Mouse (Mus musculus) heart, postnatal 0 days (tissue): ENCODE data around the gene Aox1. TPM values are rescaled to one million over a fixed set of nuclear protein-coding genes. Genes with fewer than 3 reads are reported as not detected.
A peak's percentile ranks its signal among the peaks of the same experiment; 100 is the strongest.

Experiments
- ATAC-seq: fragments of 200-750 bp; cut with Nextera tagmentation; 2 replicates; pipeline ENCODE4 v1.8.0; 2017; ENCODE audit warnings: low read depth, moderate number of reproducible peaks, moderate library complexity; ENCODE audit not compliant: insufficient read depth
- DNase-seq: peaks from one replicate; pipeline ENCODE4 v3.0.0-alpha.2; 2016; ENCODE audit warnings: low spot score
- H3K27ac ChIP-seq: fragments of 300-500 bp; sonication (generic); 2 replicates; pipeline ENCODE4 v1.5.1; 2014; ENCODE audit warnings: low read depth, mild to moderate bottlenecking
- H3K27me3 ChIP-seq: fragments of 300-500 bp; sonication (generic); 2 replicates; pipeline ENCODE4 v1.6.1; 2014; ENCODE audit warnings: low read length, mixed read lengths; ENCODE audit not compliant: control insufficient read depth, insufficient read depth
- H3K36me3 ChIP-seq: fragments of 300-500 bp; sonication (generic); replicated peaks from 2 replicates; pipeline ENCODE4 v1.6.1; 2014; ENCODE audit warnings: low read length, mixed read lengths; ENCODE audit not compliant: control insufficient read depth, insufficient read depth
- H3K4me1 ChIP-seq: fragments of 300-500 bp; sonication (generic); 2 replicates; pipeline ENCODE4 v1.6.1; 2014; ENCODE audit warnings: antibody characterized with exemption; ENCODE audit not compliant: control insufficient read depth, insufficient read depth
- H3K4me2 ChIP-seq: fragments of 300-500 bp; sonication (generic); 2 replicates; pipeline ENCODE4 v1.6.1; 2014; ENCODE audit warnings: low read depth, mild to moderate bottlenecking, low read length, moderate library complexity
- H3K4me3 ChIP-seq: fragments of 300-500 bp; sonication (generic); 2 replicates; pipeline ENCODE4 v1.5.1; 2014; ENCODE audit warnings: low read depth, low read length
- H3K9ac ChIP-seq: fragments of 300-500 bp; sonication (generic); replicated peaks from 2 replicates; pipeline ENCODE4 v1.6.1; 2014; ENCODE audit warnings: low read depth, low read length, mixed read lengths
- H3K9me3 ChIP-seq: fragments of 300-500 bp; sonication (generic); replicated peaks from 2 replicates; pipeline ENCODE4 v1.6.1; 2016; ENCODE audit warnings: low read length; ENCODE audit not compliant: control insufficient read depth
- CTCF ChIP-seq: IDR thresholded peaks from 2 replicates; pipeline ENCODE4 v1.5.1; 2016; ENCODE audit warnings: antibody characterized with exemption, control low read depth, low read depth
- EP300 ChIP-seq: IDR thresholded peaks from 2 replicates; pipeline ENCODE4 v1.6.1; 2016; ENCODE audit warnings: antibody characterized with exemption, low read depth
- WGBS: fragments of 180-500 bp; shearing (Covaris S2); extraction: QIAGEN DNeasy Blood & Tissue Kit; methylation state at CpG from one replicate; pipeline ENCODE4 v1.1.7; 2014; 5-methylcytosine and 5-hydroxymethylcytosine counted together
- polyA plus RNA-seq: library from polyadenylated mRNA; unstranded; fragments of >200 nt; fragmentation: Nextera tagmentation; extraction: Ambion mirVana; gene quantifications from 2 replicates; pipeline ENCODE4 v1.2.1, GENCODE M21; 2015
- total RNA-seq: library from RNA; depleted of rRNA; stranded (reverse); fragments of >200 nt; gene quantifications from 2 replicates; pipeline ENCODE4 v1.2.3, GENCODE M21; 2014; ENCODE audit warnings: low replicate concordance

The Aox1 gene
- total and polyA plus RNA-seq, 2 experiments from 2014 or later = 1.1 to 2.4 TPM

DNA sequence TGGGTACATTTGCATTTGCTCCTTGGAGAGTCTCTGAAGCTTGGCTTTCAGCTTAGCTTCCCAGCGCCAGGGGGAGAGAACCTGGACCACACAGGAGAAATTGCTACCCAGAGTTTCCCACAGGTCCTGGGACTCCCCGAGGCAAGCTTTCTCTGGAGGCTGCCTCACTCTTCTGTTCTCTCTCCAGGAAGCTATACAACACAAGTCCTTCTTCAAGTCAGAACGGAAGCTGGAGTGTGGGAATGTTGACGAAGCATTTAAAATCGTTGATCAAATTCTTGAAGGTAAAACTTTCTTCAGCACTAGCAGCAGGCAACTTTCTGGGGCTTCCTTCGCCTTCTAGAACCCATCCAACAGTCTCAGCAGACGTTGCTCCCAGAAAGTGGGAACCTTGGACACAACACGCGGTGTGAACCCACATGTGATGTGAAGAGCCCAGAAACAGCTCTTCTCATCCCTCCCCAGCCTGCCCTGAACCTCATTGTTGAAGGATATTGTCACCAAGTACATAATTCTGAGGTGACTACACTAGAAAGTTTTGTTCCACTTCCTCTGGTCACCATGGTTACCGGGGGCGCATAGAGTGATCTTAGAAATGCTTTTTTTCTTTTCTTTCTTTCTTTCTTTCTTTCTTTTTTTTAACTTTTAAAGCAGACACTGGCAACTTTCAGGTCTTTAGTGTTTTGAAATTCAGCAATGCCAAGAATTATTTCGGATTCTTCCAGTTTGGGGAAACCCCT lies 43.4 kb downstream of the Aox1 start:
- DNase-seq = no peak
- 71% methylated on average over 12 of the region's 12 CpGs for whole genome bisulfite sequencing
- Histone ChIP-seq H3K27ac (no peak overlapping the region), H3K9ac (no peak overlapping the region), H3K27me3 (no peaks in the 10 kb centered on the region), H3K9me3 (no peaks in the 10 kb centered on the region), H3K4me3 (no peak overlapping the region), H3K36me3 (no peaks in the 10 kb centered on the region), H3K4me1 (no peaks in the 10 kb centered on the region), H3K4me2 (no peak overlapping the region)
- TF ChIP-seq CTCF = no peak
- TF ChIP-seq EP300 = no peak
- ATAC-seq = no peak

DNA sequence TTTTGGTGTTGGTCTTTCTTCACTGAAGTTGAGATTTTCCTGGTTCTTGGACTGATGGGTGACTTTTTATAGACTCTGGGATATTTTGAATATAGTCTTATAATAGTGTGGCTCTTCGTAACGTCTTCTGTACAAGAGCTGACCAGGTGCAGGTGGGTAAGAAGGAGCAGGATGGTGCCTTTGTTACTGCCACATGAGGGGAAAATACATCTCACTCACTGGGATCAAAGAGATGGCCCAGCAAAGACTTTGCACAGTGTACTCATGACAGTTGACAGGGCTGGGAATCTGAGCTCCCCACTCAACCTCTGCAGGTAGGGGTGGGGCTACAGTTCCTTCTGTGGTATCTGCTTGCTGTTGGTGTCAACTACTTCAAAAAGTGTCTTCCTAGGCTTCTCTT lies 44.5 kb downstream of the Aox1 start:
- 83% methylated on average over 2 of the region's 2 CpGs for WGBS
- ATAC-seq = no peak
- Histone ChIP-seq H3K27ac (no peak overlapping the region), H3K4me1 (no peaks in the 10 kb centered on the region), H3K4me2 (no peak overlapping the region), H3K9me3 (no peaks in the 10 kb centered on the region), H3K36me3 (no peaks in the 10 kb centered on the region), H3K27me3 (no peaks in the 10 kb centered on the region), H3K4me3 (no peak overlapping the region), H3K9ac (no peak overlapping the region)
- TF ChIP-seq CTCF (no peak), EP300 (no peak)
- DNase-seq = no peak

DNA sequence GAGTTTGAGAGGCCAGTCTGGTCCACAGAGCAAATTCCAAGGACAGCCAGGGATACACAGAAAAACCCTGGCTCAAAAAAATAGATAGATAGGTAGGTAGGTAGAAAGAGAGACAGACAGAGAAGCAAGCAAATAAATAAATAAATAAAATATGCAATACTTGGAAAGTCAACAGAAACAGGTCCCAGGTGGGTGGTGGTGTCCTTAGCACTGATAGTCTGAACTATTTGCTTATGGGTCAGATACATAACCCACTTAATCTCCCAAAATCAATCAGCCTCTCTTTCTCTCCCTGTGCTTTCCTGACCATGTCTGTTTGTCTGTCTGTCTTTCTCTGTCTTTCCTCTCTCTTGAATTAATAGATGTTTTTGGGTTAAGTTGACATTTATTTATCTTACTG lies 48.2 kb downstream of the Aox1 start:
- Histone ChIP-seq H3K4me2 (no peak overlapping the region), H3K4me3 (no peak overlapping the region), H3K9ac (no peak overlapping the region), H3K4me1 (no peaks in the 10 kb centered on the region), H3K9me3 (no peaks in the 10 kb centered on the region), H3K27ac (no peak overlapping the region), H3K27me3 (no peaks in the 10 kb centered on the region), H3K36me3 (no peaks in the 10 kb centered on the region)
- TF ChIP-seq CTCF (no peak), EP300 (no peak)
- DNase-seq (no peak), ATAC-seq (no peak)

DNA sequence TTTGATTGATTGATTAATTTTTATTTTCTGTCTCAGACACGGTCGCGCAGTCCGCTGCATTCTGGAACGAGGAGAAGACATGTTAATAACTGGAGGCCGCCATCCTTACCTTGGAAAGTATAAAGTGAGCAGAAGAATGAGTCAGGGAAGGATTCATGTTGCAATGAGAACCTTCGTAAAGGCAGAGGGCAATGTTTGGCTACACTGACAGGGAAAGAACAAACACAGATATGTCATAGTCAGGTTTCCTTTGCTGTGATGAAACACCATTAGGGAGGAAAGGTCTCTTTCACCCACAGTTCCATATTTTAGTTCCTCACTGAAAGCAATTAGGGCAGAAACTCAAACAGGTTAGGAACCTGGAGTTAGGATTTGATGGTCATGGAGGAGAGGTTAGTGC lies 48.7 kb downstream of the Aox1 start:
- TF ChIP-seq EP300 (no peak), CTCF (no peak)

DNA sequence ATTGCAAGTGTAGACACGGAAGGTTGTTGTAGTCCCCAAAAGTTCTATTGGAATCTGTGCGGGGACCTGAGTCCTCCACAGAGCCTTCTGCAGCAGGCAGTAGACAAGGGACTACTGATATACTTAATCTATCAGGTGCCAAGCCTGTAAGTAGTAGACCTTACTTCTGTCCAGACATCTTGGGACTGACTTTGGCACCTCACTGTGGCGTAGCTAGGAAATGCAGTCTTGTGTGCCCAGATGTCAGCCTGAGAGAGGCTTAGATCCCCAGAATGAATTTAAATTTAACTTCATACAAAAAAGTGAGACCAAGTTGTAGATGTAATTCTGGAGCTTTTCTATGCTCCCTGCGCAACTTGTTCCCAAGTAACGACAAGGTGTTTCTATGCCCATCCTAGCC lies 50.0 kb downstream of the Aox1 start:
- DNase-seq (no peak), ATAC-seq (no peak)
- Histone ChIP-seq H3K36me3 (no peaks in the 10 kb centered on the region), H3K27me3 (no peaks in the 10 kb centered on the region), H3K27ac (no peak overlapping the region), H3K9ac (no peak overlapping the region), H3K9me3 (no peaks in the 10 kb centered on the region), H3K4me2 (no peak overlapping the region), H3K4me3 (no peak overlapping the region), H3K4me1 (no peaks in the 10 kb centered on the region)
- TF ChIP-seq EP300 (no peak), CTCF (peak; percentile 46)
- 82% methylated on average over 5 of the region's 5 CpGs for WGBS

More for the DNA sequence above, 48.7 kb downstream of the Aox1 start:
- no peaks in the 10 kb centered on the region for H3K27me3 ChIP-seq
- no peaks in the 10 kb centered on the region for H3K9me3 ChIP-seq
- no peak overlapping the region for H3K4me2 ChIP-seq
- H3K4me1 ChIP-seq = no peaks in the 10 kb centered on the region
- no peak for ATAC-seq
- no peak overlapping the region for H3K4me3 ChIP-seq
- H3K9ac ChIP-seq = no peak overlapping the region
- no peak for DNase-seq
- H3K36me3 ChIP-seq = no peaks in the 10 kb centered on the region
- 89% methylated on average over 7 of the region's 7 CpGs for WGBS
- no peak overlapping the region for H3K27ac ChIP-seq

DNA sequence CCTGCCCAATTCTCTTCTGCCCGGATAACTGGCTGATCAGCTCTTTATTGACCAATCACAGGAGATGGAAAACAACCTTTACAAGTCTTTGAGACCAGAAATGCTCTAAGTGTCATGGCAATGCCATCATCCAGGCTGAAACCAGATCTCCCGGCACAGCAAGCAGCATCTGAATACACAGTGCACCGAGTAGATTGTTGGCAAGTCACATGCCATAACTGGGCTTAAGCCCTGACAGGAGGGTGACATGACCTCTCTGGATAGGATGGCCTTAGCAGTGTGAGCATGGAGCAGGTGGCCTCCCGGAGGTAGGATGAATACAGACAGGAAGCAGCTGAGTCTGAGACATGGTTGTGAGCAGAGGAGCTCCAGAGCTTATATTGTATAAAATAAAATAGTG lies 50.7 kb downstream of the Aox1 start:
- no peaks in the 10 kb centered on the region for H3K36me3 ChIP-seq
- ATAC-seq = no peak
- no peak for DNase-seq
- WGBS = 76% methylated on average over 4 of the region's 4 CpGs
- no peaks in the 10 kb centered on the region for H3K27me3 ChIP-seq
- H3K9ac ChIP-seq = no peak overlapping the region
- no peak for TF ChIP-seq CTCF
- no peak for TF ChIP-seq EP300
- H3K9me3 ChIP-seq = no peaks in the 10 kb centered on the region
- no peak overlapping the region for H3K4me3 ChIP-seq
- no peak overlapping the region for H3K4me2 ChIP-seq
- H3K4me1 ChIP-seq = no peaks in the 10 kb centered on the region
- no peak overlapping the region for H3K27ac ChIP-seq
